Mouse (Mus musculus) spleen, adult 18-20 months (tissue): Measurements from ENCODE around the gene Btbd19.
A peak's percentile ranks its signal among the peaks of the same experiment; 100 is the strongest.

Source experiments
- DNase-seq, 2 experiments: peaks; one replicate each; pipeline ENCODE4 v3.0.0; 2022; ENCODE audit warnings: mixed read lengths in 2 of 2

Gene Btbd19

GRCm38 (mm10) chr4:117133817-117134600, 8.5 kb upstream of the Btbd19 start, which contains the start of gene Plk3:
TSS of gene Plk3 (minus strand) at chr4:117133963.
- peak; percentile 98 to 99 for DNase-seq

- no peak for DNase-seq
These were observed 7.9 kb upstream of the Btbd19 start for GRCm38 (mm10) chr4:117133366-117133796.

- no peak for DNase-seq
These were observed 7.2 kb upstream of the Btbd19 start for GRCm38 (mm10) chr4:117132794-117133143.

- no peak for DNase-seq
These were observed 6.6 kb upstream of the Btbd19 start for GRCm38 (mm10) chr4:117131890-117132793.

GRCm38 (mm10) chr4:117131198-117131597, 5.7 kb upstream of the Btbd19 start:
- no peak for DNase-seq

- no peak for DNase-seq
These were observed 5.3 kb upstream of the Btbd19 start for GRCm38 (mm10) chr4:117130790-117131189.

GRCm38 (mm10) chr4:117127991-117128686, 2.6 kb upstream of the Btbd19 start:
- no peak for DNase-seq

- no peak for DNase-seq
These were observed 1.3 kb upstream of the Btbd19 start, which contains the start of gene Tctex1d4 for GRCm38 (mm10) chr4:117126675-117127290. TSS of gene Tctex1d4 (plus strand) at chr4:117126794.

- peak; percentile 58 to 63 for DNase-seq
These were observed 567 bp upstream of the Btbd19 start for GRCm38 (mm10) chr4:117125910-117126674.

- peak; percentile 63 to 64 for DNase-seq
These were observed 792 bp downstream of the Btbd19 start for GRCm38 (mm10) chr4:117124518-117125347.

GRCm38 (mm10) chr4:117124218-117124517, 1.4 kb downstream of the Btbd19 start:
- no peak for DNase-seq

GRCm38 (mm10) chr4:117123546-117124217, 1.8 kb downstream of the Btbd19 start:
- no peak for DNase-seq

GRCm38 (mm10) chr4:117122209-117122608, 3.3 kb downstream of the Btbd19 start:
- no peak for DNase-seq

- DNase-seq = peak; percentile 80 to 90
These were observed 4.8 kb downstream of the Btbd19 start for GRCm38 (mm10) chr4:117120445-117121414.

- no peak for DNase-seq
These were observed 5.5 kb downstream of the Btbd19 start for GRCm38 (mm10) chr4:117120052-117120444.

- DNase-seq = no peak
These were observed 5.9 kb downstream of the Btbd19 start for GRCm38 (mm10) chr4:117119636-117120035.

GRCm38 (mm10) chr4:117117931-117118330, 7.6 kb downstream of the Btbd19 start:
- DNase-seq = no peak

- DNase-seq = no peak
These were observed 9.9 kb downstream of the Btbd19 start for GRCm38 (mm10) chr4:117115592-117115991.

GRCm38 (mm10) chr4:117113237-117113636, 12.3 kb downstream of the Btbd19 start:
- DNase-seq = no peak
